Mouse (Mus musculus) thymus, adult 2 months (tissue): ENCODE results near the gene Hyal3.

Experiments used
- CTCF ChIP-seq: fragments of 200-500 bp; IDR thresholded peaks from 2 replicates; pipeline ENCODE4 v1.5.1; 2012; ENCODE audit warnings: mild to moderate bottlenecking, control low read depth, low read length, moderate library complexity, borderline replicate concordance; ENCODE audit not compliant: control insufficient read depth, poor library complexity, insufficient read depth; ENCODE audit errors: extremely low read depth
- POLR2A ChIP-seq: fragments of 200-500 bp; IDR thresholded peaks from 2 replicates; pipeline ENCODE4 v1.6.1; 2012; ENCODE audit warnings: mild to moderate bottlenecking, low read length, control low read depth, moderate library complexity; ENCODE audit not compliant: control insufficient read depth, poor library complexity, insufficient read depth; ENCODE audit errors: extremely low read depth

- no peak for TF ChIP-seq CTCF
- no peak for TF ChIP-seq POLR2A
Observed at GRCm38 (mm10) chr9:107599433-107599832, 18.8 kb downstream of the Hyal3 start.
